Mouse (Mus musculus): ENCODE measurements around the gene Pgk1. TPM values are rescaled to one million over a fixed set of nuclear protein-coding genes. Genes with fewer than 3 reads are reported as not detected.
"Not testable (repeated sequence)": the region's sequence is repeated elsewhere in the genome, so short reads cannot be mapped to it uniquely, and the experiment has no call there.

The Pgk1 gene
- 100 to 1,000 TPM; 441 to 492 TPM for total RNA-seq (2021)

DNA sequence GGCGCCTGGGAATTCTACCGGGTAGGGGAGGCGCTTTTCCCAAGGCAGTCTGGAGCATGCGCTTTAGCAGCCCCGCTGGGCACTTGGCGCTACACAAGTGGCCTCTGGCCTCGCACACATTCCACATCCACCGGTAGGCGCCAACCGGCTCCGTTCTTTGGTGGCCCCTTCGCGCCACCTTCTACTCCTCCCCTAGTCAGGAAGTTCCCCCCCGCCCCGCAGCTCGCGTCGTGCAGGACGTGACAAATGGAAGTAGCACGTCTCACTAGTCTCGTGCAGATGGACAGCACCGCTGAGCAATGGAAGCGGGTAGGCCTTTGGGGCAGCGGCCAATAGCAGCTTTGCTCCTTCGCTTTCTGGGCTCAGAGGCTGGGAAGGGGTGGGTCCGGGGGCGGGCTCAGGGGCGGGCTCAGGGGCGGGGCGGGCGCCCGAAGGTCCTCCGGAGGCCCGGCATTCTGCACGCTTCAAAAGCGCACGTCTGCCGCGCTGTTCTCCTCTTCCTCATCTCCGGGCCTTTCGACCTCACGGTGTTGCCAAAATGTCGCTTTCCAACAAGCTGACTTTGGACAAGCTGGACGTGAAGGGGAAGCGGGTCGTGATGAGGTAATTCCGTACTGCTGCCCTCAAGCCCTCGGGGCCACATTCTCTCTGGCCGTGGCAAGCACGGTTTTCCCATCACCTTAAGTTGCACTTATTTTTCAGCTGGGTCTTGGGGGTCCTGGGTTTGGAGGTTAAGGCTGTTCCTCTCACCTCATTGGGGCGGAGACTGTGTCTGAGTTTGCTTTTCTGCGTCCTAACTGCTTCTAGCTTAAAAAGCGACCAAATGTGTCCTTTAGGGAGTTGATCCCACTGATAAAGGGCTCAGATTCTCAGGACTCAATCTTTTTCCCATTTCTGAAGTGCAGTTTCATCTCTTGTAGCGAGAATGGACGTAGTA is at the start of gene Pgk1:
Gene Pgk1, plus strand, starts transcription at position 388 of the 937 bp plus-strand sequence.
- intact Hi-C loops (cut with DNase I) = loop anchor here (5.0 to 10.0 kb wide), 3 partner anchors 160 to 262 kb away; partner anchors contain the start of genes Atp7a, Atrx and Magt1
- peak; percentile 84 to 97 for DNase-seq (ENCODE audit: low spot score in 2 of 2)

DNA sequence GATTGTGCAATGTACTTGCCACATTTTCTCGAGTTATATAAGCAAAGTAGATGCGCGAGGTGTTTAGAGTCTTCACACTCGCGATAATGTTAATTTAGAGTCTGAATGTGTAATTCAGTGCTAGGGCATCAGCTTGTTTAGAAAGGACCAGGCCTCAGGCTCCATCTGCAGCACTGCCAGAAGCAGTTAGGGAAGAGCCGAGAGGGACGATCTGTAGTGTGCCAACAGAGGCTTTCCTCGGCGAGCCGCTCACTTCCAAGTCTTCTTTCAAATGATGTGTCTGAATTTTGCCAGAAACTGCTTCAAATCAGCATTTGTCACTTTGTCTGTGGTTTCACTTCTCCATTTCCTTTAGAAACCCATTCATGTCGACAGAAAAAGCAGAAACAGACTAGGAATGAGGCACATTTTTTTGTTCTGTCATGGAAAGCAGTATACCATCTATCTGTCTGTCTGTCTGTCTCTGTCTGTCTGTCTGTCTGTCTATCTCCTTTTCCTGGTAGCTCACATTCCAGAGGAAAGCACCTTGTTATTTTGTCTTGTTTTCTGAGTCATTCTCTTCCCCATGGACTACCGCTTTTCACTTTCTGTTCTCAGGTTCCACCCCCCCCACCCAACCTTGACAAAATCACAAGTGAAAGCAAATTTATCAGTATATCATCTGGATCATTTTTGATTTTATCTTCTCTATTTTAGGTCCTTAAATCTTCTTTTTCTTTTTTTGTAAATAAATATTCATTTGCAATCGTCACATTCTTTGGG is 47.4 kb upstream of the Pgk1 start:
- DNase-seq (ENCODE audit: low spot score in 2 of 2) = peak in 1 of 2 experiments; percentile 32
- intact Hi-C loops (cut with DNase I) = loop anchor here (2.0 kb wide), 1 partner anchor 13 kb away; no protein-coding TSS in a partner anchor

GRCm38 (mm10) chrX:106142936-106143335 is 44.0 kb upstream of the Pgk1 start, which contains the start of gene Tlr13:
TSS of gene Tlr13 (plus strand) at chrX:106143204.
- intact Hi-C loops (cut with DNase I) = no loop called here
- no peak for DNase-seq (ENCODE audit: low spot score in 2 of 2)

DNA sequence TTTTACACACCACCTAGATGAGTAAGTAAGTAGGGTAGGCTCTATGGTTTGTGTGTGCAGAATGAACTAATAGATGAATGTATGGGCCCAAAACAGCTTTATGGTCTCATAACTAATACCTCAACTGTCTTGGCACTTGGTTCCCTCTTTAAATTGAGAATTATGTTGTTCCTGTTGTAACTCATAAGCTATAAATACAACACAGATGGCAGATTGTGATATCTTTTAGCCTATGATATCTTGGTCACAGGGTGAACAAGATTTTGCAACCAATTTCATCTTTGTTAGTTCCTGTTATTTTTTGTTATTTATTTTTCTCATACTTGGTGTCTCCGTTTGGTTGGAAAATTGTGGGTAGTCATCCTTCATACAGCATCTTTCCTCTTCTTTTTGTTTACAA is 38.7 kb upstream of the Pgk1 start:
- intact Hi-C loops (cut with DNase I) = no loop called here
- no peak for DNase-seq (ENCODE audit: low spot score in 2 of 2)

DNA sequence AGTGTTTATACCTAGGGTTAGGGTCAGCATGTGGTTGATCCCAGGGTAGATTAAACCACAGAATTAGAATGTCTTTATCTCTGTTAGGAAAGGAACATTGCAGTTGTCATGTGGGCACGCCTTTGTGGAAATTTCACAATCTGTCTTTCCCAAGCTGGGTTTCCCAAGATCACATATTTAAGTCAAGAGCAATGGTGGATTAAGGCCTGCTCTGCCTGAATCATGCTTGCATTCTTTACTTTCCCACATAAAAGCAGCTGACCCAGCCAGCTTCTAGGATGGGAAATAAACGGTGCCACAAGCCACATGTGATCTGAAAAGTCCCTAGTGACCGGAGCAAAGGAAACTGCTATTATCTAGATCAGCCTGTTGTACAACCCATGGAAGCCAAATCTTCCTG is 37.4 kb upstream of the Pgk1 start:
- DNase-seq (ENCODE audit: low spot score in 2 of 2) = no peak
- intact Hi-C loops (cut with DNase I) = no loop called here

GRCm38 (mm10) chrX:106154180-106154586 is 32.7 kb upstream of the Pgk1 start:
- intact Hi-C loops (cut with DNase I) = no loop called here

DNA sequence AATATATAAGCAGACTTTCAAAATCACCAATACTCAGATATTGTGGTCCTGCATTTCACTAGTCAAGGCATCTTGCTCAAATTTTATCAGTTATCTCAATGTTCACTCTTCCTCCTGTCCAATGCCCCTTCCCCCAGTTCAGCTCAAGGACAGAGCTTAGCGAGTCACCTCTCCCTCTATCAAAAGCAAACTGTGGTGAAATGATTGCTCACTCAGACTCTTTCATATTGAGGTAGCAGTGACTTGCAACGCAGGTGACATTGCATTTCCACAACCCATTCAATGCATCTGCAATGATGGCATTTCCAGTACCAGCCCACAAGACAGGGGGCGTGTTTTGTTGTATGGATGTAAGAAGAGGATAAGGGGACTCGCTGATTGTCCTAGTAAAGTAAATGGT is 31.0 kb upstream of the Pgk1 start:
- intact Hi-C loops (cut with DNase I) = no loop called here
- no peak for DNase-seq (ENCODE audit: low spot score in 2 of 2)

More at GRCm38 (mm10) chrX:106154180-106154586, 32.7 kb upstream of the Pgk1 start:
- no peak for DNase-seq (ENCODE audit: low spot score in 2 of 2)

GRCm38 (mm10) chrX:106163995-106164394 is 22.9 kb upstream of the Pgk1 start:
- intact Hi-C loops (cut with DNase I) = no loop called here
- DNase-seq (ENCODE audit: low spot score in 2 of 2) = peak in 1 of 2 experiments; percentile 35

DNA sequence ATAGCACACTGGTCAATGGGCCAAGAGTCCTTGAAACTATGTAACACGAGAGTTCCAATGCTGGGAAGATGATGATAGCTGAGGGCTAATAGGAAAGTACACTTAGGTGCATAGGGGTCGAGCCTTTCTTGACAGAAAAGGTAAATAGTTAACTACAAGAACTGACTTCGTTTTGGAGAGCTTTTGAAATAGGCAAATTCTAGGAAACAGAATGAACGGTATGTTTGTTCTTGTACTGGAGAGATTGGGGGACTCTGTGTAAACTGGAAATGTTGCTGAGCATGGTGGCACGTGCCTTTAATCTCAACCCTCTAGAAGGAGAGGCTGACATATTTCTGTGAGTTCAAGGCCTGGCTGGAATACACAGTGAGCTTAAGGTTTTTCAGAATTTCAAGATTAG is 22.3 kb upstream of the Pgk1 start:
- DNase-seq (ENCODE audit: low spot score in 2 of 2) = no peak
- intact Hi-C loops (cut with DNase I) = no loop called here

GRCm38 (mm10) chrX:106165089-106165488 is 21.8 kb upstream of the Pgk1 start:
- no peak for DNase-seq (ENCODE audit: low spot score in 2 of 2)
- intact Hi-C loops (cut with DNase I) = no loop called here

DNA sequence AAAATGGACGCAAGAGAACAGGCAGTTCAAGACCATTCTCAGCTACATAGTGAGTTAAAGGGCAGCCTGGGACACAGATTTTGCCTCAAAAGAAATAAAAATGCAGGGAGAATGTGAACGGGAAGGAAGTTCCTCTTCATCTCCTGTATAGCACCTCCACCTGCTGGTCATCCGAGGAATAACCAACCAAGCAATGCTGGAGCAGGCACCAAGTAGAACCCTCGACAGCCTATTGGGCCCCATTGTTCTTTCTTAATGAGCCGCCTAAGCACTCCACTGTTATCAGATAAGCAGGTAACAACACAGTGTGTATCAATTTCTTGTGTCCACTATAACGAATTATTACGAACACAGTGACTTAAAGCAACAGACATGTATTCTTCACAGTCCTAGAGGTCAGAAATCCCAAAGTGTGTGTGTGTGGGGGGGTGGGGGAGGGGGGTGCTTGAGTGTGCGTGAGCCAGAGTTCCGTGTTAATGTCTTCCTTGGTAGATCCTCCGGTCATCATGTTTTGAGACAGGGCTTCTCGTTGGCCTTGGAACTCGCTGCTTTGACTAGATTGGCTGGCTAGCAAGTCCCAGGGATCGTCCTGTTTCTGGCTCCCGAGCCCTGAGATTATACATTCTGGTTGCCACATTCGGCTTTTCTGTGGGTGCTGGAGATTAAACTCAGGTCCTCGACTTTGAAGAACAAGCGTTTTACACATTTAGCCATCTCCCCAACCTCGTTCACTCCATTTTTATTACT is 15.6 kb upstream of the Pgk1 start:
- DNase-seq (ENCODE audit: low spot score in 2 of 2) = peak; percentile 72 to 82
- intact Hi-C loops (cut with DNase I) = loop anchor here (2.0 kb wide), 1 partner anchor 144 kb away; the partner anchor contains the start of gene Atp7a

- DNase-seq (ENCODE audit: low spot score in 2 of 2) = no peak
Measured at GRCm38 (mm10) chrX:106171853-106172154, 15.1 kb upstream of the Pgk1 start.

DNA sequence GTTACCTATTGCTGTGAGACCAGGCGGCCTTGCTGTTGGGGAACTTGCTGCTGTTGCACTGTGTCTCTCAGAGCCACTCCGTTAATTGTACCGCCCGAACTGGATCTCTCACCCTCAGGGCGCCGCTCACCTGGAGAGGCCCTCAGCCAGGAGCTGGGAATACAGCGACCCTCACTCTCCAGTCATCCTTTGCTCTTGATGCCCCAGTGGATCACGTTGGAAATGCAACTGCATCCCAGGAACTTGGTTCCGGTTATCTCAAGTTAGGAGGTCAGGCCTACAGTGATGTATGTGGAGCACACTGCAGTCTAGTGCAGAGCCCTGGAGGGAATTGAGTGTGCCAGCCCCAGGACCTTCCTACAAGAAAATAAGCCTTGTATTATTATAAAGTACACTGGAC is 10.6 kb upstream of the Pgk1 start:
- intact Hi-C loops (cut with DNase I) = no loop called here

More at GRCm38 (mm10) chrX:106171853-106172154, 15.1 kb upstream of the Pgk1 start:
- intact Hi-C loops (cut with DNase I) = loop anchor here (2.0 kb wide), 1 partner anchor 145 kb away; the partner anchor contains the start of gene Atp7a

GRCm38 (mm10) chrX:106184279-106184678 is 2.6 kb upstream of the Pgk1 start:
- intact Hi-C loops (cut with DNase I) = loop anchor here (10.0 kb wide), 1 partner anchor 259 kb away; the partner anchor contains the start of gene Atrx
- DNase-seq (ENCODE audit: low spot score in 2 of 2) = no peak

More for the DNA sequence above, 10.6 kb upstream of the Pgk1 start:
- no peak for DNase-seq (ENCODE audit: low spot score in 2 of 2)

- intact Hi-C loops (cut with DNase I) = loop anchor here (5.0 to 10.0 kb wide), 3 partner anchors 158 to 261 kb away; partner anchors contain the start of genes Atp7a, Atrx and Magt1
- DNase-seq (ENCODE audit: low spot score in 2 of 2) = no peak
Measured at GRCm38 (mm10) chrX:106185706-106186105, 1.2 kb upstream of the Pgk1 start.

DNA sequence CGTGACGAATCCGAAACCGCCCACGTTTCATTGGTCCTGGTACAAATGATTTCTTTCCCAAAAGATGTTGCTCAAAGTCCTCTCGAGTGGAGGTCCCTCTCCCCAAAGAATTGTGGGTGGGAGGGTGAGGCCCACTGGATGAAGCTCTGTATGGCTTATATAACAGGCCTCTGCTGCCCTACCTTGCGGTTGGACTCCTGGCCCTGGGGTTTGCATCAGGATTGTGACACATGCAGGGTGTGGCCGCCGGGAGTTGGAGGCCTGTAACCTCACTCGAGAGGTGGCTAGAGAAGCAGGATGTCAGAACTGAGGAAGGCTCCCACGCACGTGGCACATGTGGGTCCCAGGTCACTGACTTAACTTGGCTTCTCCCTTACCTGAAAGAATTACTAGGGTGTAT is 837 bp downstream of the Pgk1 start:
- intact Hi-C loops (cut with DNase I) = loop anchor here (5.0 to 10.0 kb wide), 3 partner anchors 160 to 263 kb away; partner anchors contain the start of genes Atp7a, Atrx and Magt1
- DNase-seq (ENCODE audit: low spot score in 2 of 2) = peak in 1 of 2 experiments; percentile 18

GRCm38 (mm10) chrX:106189356-106189755 is 2.5 kb downstream of the Pgk1 start:
- intact Hi-C loops (cut with DNase I) = loop anchor here (5.0 to 10.0 kb wide), 3 partner anchors 162 to 265 kb away; partner anchors contain the start of genes Atp7a, Atrx and Magt1
- DNase-seq (ENCODE audit: low spot score in 2 of 2) = no peak

GRCm38 (mm10) chrX:106190091-106190490 is 3.2 kb downstream of the Pgk1 start:
- intact Hi-C loops (cut with DNase I) = no loop called here
- DNase-seq (ENCODE audit: low spot score in 2 of 2) = no peak

GRCm38 (mm10) chrX:106194361-106194760 is 7.5 kb downstream of the Pgk1 start:
- DNase-seq (ENCODE audit: low spot score in 2 of 2); intact Hi-C loops (cut with DNase I): not testable (repeated sequence)
